Mouse (Mus musculus): ENCODE measurements at regions not wholly inside any gene's neighbourhood (a gene's known extent, or its start where the extent isn't known, plus 50 kb on each side); places are given as distances from the start of the nearest gene placed in this dataset.
"Not testable (repeated sequence)": the region's sequence is repeated elsewhere in the genome, so short reads cannot be mapped to it uniquely, and the experiment has no call there.

DNA sequence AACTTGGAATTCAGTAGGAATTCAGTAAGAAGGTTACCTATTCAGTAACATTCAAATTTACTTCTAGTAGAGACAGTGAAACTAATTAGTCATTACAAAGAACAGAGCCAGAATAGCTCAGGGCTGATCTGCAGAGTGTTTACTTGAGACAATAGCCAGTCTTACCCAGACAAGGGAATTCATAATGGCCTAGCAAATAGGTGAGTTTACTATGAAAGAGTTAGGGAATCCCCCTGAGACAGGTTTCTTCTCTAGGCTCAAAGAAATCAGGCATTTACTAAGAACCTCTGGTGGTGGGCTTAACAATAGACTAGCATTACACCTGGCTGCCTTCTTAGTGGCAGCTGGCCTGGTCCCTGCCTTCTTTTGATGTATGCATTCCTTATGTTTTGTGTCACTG is 650.1 kb upstream of the Epha5 start:
- peak; percentile 15 for DNase-seq (ENCODE audit: low read depth, low spot score)
- H3K36me3 ChIP-seq (ENCODE audit: control insufficient read depth, insufficient read depth, low read length, poor library complexity, severe bottlenecking); H3K9me3 ChIP-seq (ENCODE audit: control insufficient read depth, insufficient read depth, low read depth, low read length); H3K27ac ChIP-seq (ENCODE audit: insufficient read depth, low read depth, low read length, poor library complexity, severe bottlenecking); H3K4me3 ChIP-seq (ENCODE audit: insufficient read depth in 1 of 2, low read depth in 1 of 2, low read length in 2 of 2, poor library complexity in 1 of 2, severe bottlenecking in 1 of 2); in situ Hi-C loops (cut with MboI; ENCODE audit: low sequenced_read_pairs in 2 of 2, unreplicated experiment in 2 of 2); H3K9ac ChIP-seq (ENCODE audit: insufficient read depth, low read depth, low read length, poor library complexity, severe bottlenecking); H3K4me1 ChIP-seq (ENCODE audit: control insufficient read depth in 2 of 2, insufficient read depth in 2 of 2, low read length in 2 of 2, poor library complexity in 1 of 2): not testable (repeated sequence)
